Mouse (Mus musculus): ENCODE measurements around the gene Med20. TPM values are rescaled to one million over a fixed set of nuclear protein-coding genes. Genes with fewer than 3 reads are reported as not detected.

The Med20 gene
- total and polyA plus RNA-seq, 2 experiments from 2014 or later = 32.4 to 33.8 TPM

- ATAC-seq (ENCODE audit: low FRiP score) (no peak), DNase-seq (ENCODE audit: low spot score) (no peak)
- Histone ChIP-seq H3K9me3 (ENCODE audit: low read length) (no peaks in the 10 kb centered on the region), H3K4me3 (ENCODE audit: low read depth, low read length) (peak within 1 kb of the TSS; percentile 70), H3K9ac (replicated peaks; ENCODE audit: low read length, poor library complexity, severe bottlenecking) (peak within 1 kb of the TSS; percentile 72), H3K4me1 (ENCODE audit: insufficient read depth, low read length) (peaks cover 7% of the 10 kb centered on the region; the same call in 1 of the 2 replicates), H3K4me2 (ENCODE audit: low read depth, low read length, poor library complexity, severe bottlenecking) (peak within 1 kb of the TSS; percentile 86), H3K27ac (ENCODE audit: low read depth, low read length) (peak within 1 kb of the TSS; percentile 87), H3K36me3 (ENCODE audit: insufficient read depth, low read length) (peaks cover 9% of the 10 kb centered on the region), H3K27me3 (ENCODE audit: insufficient read depth, low read length) (no peaks in the 10 kb centered on the region)
- no peak for TF ChIP-seq CTCF (IDR thresholded peaks at IDR 0.05)
- WGBS = 1% methylated on average over 3 of the region's 3 CpGs
Observed at GRCm38 (mm10) chr17:47630678-47631065, 19.3 kb downstream of the Med20 start, which contains the start of gene Usp49. Gene Usp49 (plus strand): TSS chr17:47630690.

GRCm38 (mm10) chr17:47632181-47632840 is 20.9 kb downstream of the Med20 start:
- peaks cover 9% of the 10 kb centered on the region; the same call in 1 of the 2 replicates for H3K36me3 ChIP-seq (ENCODE audit: insufficient read depth, low read length)
- no peak overlapping the region for H3K27ac ChIP-seq (ENCODE audit: low read depth, low read length)
- peak overlapping the region; percentile 9; the same call in 1 of the 2 replicates for H3K4me2 ChIP-seq (ENCODE audit: low read depth, low read length, poor library complexity, severe bottlenecking)
- H3K4me3 ChIP-seq (ENCODE audit: low read depth, low read length) = no peak overlapping the region
- H3K9ac ChIP-seq (replicated peaks; ENCODE audit: low read length, poor library complexity, severe bottlenecking) = no peak overlapping the region
- ATAC-seq (ENCODE audit: low FRiP score) (no peak), DNase-seq (ENCODE audit: low spot score) (no peak)
- WGBS = 71% methylated on average over 4 of the region's 4 CpGs
- peaks cover 7% of the 10 kb centered on the region; the same call in 1 of the 2 replicates for H3K4me1 ChIP-seq (ENCODE audit: insufficient read depth, low read length)
- no peak for TF ChIP-seq CTCF (IDR thresholded peaks at IDR 0.05)
- H3K27me3 ChIP-seq (ENCODE audit: insufficient read depth, low read length) = no peaks in the 10 kb centered on the region
- H3K9me3 ChIP-seq (ENCODE audit: low read length) = no peaks in the 10 kb centered on the region

GRCm38 (mm10) chr17:47633999-47634770 is 22.8 kb downstream of the Med20 start:
- Histone ChIP-seq H3K9me3 (ENCODE audit: low read length) (no peaks in the 10 kb centered on the region), H3K27me3 (ENCODE audit: insufficient read depth, low read length) (no peaks in the 10 kb centered on the region), H3K27ac (ENCODE audit: low read depth, low read length) (no peak overlapping the region), H3K4me2 (ENCODE audit: low read depth, low read length, poor library complexity, severe bottlenecking) (no peak overlapping the region), H3K36me3 (ENCODE audit: insufficient read depth, low read length) (peaks cover 9% of the 10 kb centered on the region; the same call in 1 of the 2 replicates), H3K4me3 (ENCODE audit: low read depth, low read length) (no peak overlapping the region), H3K9ac (replicated peaks; ENCODE audit: low read length, poor library complexity, severe bottlenecking) (no peak overlapping the region), H3K4me1 (ENCODE audit: insufficient read depth, low read length) (peaks cover 7% of the 10 kb centered on the region; the same call in 1 of the 2 replicates)
- DNase-seq (ENCODE audit: low spot score) = no peak
- no peak for ATAC-seq (ENCODE audit: low FRiP score)
- no peak for TF ChIP-seq CTCF (IDR thresholded peaks at IDR 0.05)
- WGBS = 80% methylated on average over 7 of the region's 7 CpGs

GRCm38 (mm10) chr17:47642992-47643391 is 31.6 kb downstream of the Med20 start:
- Histone ChIP-seq H3K4me1 (ENCODE audit: insufficient read depth, low read length) (no peaks in the 10 kb centered on the region), H3K27ac (ENCODE audit: low read depth, low read length) (no peak overlapping the region), H3K4me3 (ENCODE audit: low read depth, low read length) (no peak overlapping the region), H3K9me3 (ENCODE audit: low read length) (no peaks in the 10 kb centered on the region), H3K9ac (replicated peaks; ENCODE audit: low read length, poor library complexity, severe bottlenecking) (no peak overlapping the region), H3K36me3 (ENCODE audit: insufficient read depth, low read length) (no peaks in the 10 kb centered on the region), H3K4me2 (ENCODE audit: low read depth, low read length, poor library complexity, severe bottlenecking) (no peak overlapping the region), H3K27me3 (ENCODE audit: insufficient read depth, low read length) (no peaks in the 10 kb centered on the region)
- TF ChIP-seq CTCF (IDR thresholded peaks at IDR 0.05) = peak; percentile 37
- ATAC-seq (ENCODE audit: low FRiP score) (no peak), DNase-seq (ENCODE audit: low spot score) (no peak)
- 88% methylated on average over 2 of the region's 2 CpGs for WGBS

- TF ChIP-seq CTCF (IDR thresholded peaks at IDR 0.05) = peak; percentile 72
Observed at GRCm38 (mm10) chr17:47646683-47647082, 35.3 kb downstream of the Med20 start.

GRCm38 (mm10) chr17:47648966-47649365 is 37.6 kb downstream of the Med20 start:
- no peak for TF ChIP-seq CTCF (IDR thresholded peaks at IDR 0.05)
- Histone ChIP-seq H3K4me3 (ENCODE audit: low read depth, low read length) (no peak overlapping the region), H3K4me2 (ENCODE audit: low read depth, low read length, poor library complexity, severe bottlenecking) (no peak overlapping the region), H3K9me3 (ENCODE audit: low read length) (no peaks in the 10 kb centered on the region), H3K4me1 (ENCODE audit: insufficient read depth, low read length) (no peaks in the 10 kb centered on the region), H3K27me3 (ENCODE audit: insufficient read depth, low read length) (no peaks in the 10 kb centered on the region), H3K27ac (ENCODE audit: low read depth, low read length) (no peak overlapping the region), H3K36me3 (ENCODE audit: insufficient read depth, low read length) (peaks cover 4% of the 10 kb centered on the region), H3K9ac (replicated peaks; ENCODE audit: low read length, poor library complexity, severe bottlenecking) (no peak overlapping the region)
- 44% methylated on average over 4 of the region's 4 CpGs for WGBS
- no peak for ATAC-seq (ENCODE audit: low FRiP score)
- DNase-seq (ENCODE audit: low spot score) = no peak

More at GRCm38 (mm10) chr17:47646683-47647082, 35.3 kb downstream of the Med20 start:
- ATAC-seq (ENCODE audit: low FRiP score) (no peak), DNase-seq (ENCODE audit: low spot score) (peak; percentile 69)
- Histone ChIP-seq H3K9me3 (ENCODE audit: low read length) (no peaks in the 10 kb centered on the region), H3K36me3 (ENCODE audit: insufficient read depth, low read length) (no peaks in the 10 kb centered on the region; the same call in 1 of the 2 replicates), H3K27ac (ENCODE audit: low read depth, low read length) (no peak overlapping the region), H3K4me2 (ENCODE audit: low read depth, low read length, poor library complexity, severe bottlenecking) (no peak overlapping the region), H3K27me3 (ENCODE audit: insufficient read depth, low read length) (no peaks in the 10 kb centered on the region), H3K4me1 (ENCODE audit: insufficient read depth, low read length) (no peaks in the 10 kb centered on the region), H3K9ac (replicated peaks; ENCODE audit: low read length, poor library complexity, severe bottlenecking) (no peak overlapping the region), H3K4me3 (ENCODE audit: low read depth, low read length) (no peak overlapping the region)
- 65% methylated on average over 1 of the region's 1 CpGs for WGBS

Measured in midbrain, postnatal 0 days (tissue).